Mouse (Mus musculus) liver, adult 2 months (tissue): ENCODE results near the gene Gm14288. TPM values are rescaled to one million over a fixed set of nuclear protein-coding genes. Genes with fewer than 3 reads are reported as not detected.
"Not testable (repeated sequence)": the region's sequence is repeated elsewhere in the genome, so short reads cannot be mapped to it uniquely, and the experiment has no call there.

Experiments used
- DNase-seq: peaks from one replicate; pipeline ENCODE4 v3.0.0-alpha.2; 2011; ENCODE audit warnings: low read depth, low spot score; ENCODE audit errors: extremely low read depth
- H3K27ac ChIP-seq: fragments of 200-500 bp; replicated peaks from 2 replicates; pipeline ENCODE4 v1.5.1; 2012; ENCODE audit warnings: low read depth, mild to moderate bottlenecking, control low read depth, inconsistent platforms, low read length; ENCODE audit not compliant: insufficient read depth
- H3K27me3 ChIP-seq: fragments of 200-500 bp; 2 replicates; pipeline ENCODE4 v1.6.1; 2012; ENCODE audit warnings: mild to moderate bottlenecking, moderate library complexity, low read length, inconsistent platforms; ENCODE audit not compliant: control insufficient read depth, insufficient read depth
- H3K36me3 ChIP-seq: fragments of 200-500 bp; 2 replicates; pipeline ENCODE4 v1.6.1; 2012; ENCODE audit warnings: low read length, inconsistent platforms; ENCODE audit not compliant: control insufficient read depth, insufficient read depth
- H3K4me1 ChIP-seq: fragments of 200-500 bp; 2 replicates; pipeline ENCODE4 v1.6.1; 2011; ENCODE audit warnings: low read length; ENCODE audit not compliant: control insufficient read depth, insufficient read depth
- H3K4me3 ChIP-seq: fragments of 200-500 bp; 2 replicates; pipeline ENCODE4 v1.5.1; 2011; ENCODE audit warnings: low read depth, mild to moderate bottlenecking, control low read depth, low read length, moderate library complexity; ENCODE audit not compliant: insufficient read depth
- H3K79me2 ChIP-seq: fragments of 200-500 bp; 2 replicates; pipeline ENCODE4 v1.6.1; 2012; ENCODE audit warnings: inconsistent platforms, mild to moderate bottlenecking, low read length, moderate library complexity; ENCODE audit not compliant: control insufficient read depth, insufficient read depth
- H3K9ac ChIP-seq: fragments of 200-500 bp; 2 replicates; pipeline ENCODE4 v1.6.1; 2012; ENCODE audit warnings: low read depth, mild to moderate bottlenecking, control low read depth, inconsistent platforms, low read length
- WGBS: fragments of 180-500 bp; shearing (Covaris S2); methylation state at CpG from one replicate; pipeline ENCODE4 v1.1.7; 2018; 5-methylcytosine and 5-hydroxymethylcytosine counted together
- polyA plus RNA-seq: library from polyadenylated mRNA; depleted of rRNA; stranded (reverse); fragments of >200 nt; gene quantifications from 2 replicates; pipeline ENCODE4 v1.2.3, GENCODE M21; 2012; rRNA removed
- total RNA-seq: library from RNA; depleted of rRNA; stranded (reverse); fragments of >200 nt; gene quantifications from 2 replicates; pipeline ENCODE4 v1.2.3, GENCODE M21; 2014; rRNA removed

Gm14288 gene
- total RNA-seq = 2.0 and 4.8 TPM in 2 replicates
- 0.46 and 1.9 TPM in 2 replicates for polyA plus RNA-seq

DNA sequence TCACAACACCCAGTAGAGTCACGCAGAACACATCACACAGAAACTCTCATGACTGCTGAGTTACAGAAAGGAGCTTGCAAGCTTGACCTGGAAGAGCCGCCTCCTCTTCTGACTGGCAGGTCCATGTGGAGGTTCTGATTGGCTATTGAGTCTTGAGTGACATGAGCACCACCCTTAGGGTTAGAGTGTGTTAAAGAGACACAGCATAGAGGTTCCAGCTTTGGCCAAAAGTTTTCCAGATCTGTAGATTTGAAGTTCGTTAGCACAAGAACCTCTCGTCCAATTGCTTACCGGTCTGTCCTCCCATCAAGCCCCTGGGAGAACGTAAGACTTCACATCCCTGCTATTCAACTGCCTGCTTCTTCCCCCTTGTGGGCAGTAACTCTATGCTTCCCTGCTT lies at the start of gene Gm14288:
Gene Gm14288, minus strand, starts transcription at position 101 of the 400 bp plus-strand sequence.
- no CpG with 5 or more reads among the region's 6 CpGs for WGBS
- not testable (repeated sequence) for H3K27me3 ChIP-seq, H3K9ac ChIP-seq, H3K27ac ChIP-seq, H3K4me1 ChIP-seq, H3K36me3 ChIP-seq, H3K4me3 ChIP-seq, DNase-seq, H3K79me2 ChIP-seq

DNA sequence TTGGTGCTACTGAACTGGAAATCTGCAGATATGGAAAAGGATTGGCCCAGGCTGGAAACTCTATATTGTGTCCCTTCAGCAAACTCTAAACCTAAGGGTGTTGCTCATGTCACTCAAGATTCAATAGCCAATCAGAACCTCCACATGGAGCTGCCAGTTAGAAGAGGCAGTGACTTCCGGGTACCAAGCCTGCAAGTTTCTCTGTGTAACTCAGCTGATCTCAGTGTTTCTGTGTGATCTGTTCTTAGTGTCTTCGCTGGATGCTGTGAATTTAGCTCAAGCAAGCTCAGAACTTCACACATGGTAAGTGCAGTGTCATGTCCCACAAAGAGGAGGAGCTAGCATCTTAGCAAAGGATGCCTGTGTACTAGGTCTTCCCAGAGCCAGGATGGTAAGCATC lies 59.7 kb downstream of the Gm14288 start, which contains the start of gene Gm2007:
Gene Gm2007, plus strand, starts transcription at position 301 of the 400 bp plus-strand sequence.
- not testable (repeated sequence) for H3K27ac ChIP-seq, DNase-seq, H3K27me3 ChIP-seq, H3K79me2 ChIP-seq, H3K9ac ChIP-seq, H3K36me3 ChIP-seq, H3K4me3 ChIP-seq, H3K4me1 ChIP-seq
- no CpG with 5 or more reads among the region's 2 CpGs for WGBS

Other genes starting within 250 kb of the Gm14288 start
- not detected in 2 replicates for gene Gm11007, start 157.1 kb downstream of the Gm14288 start, total RNA-seq
- not detected in 2 replicates for gene Gm11007, start 157.1 kb downstream of the Gm14288 start, polyA plus RNA-seq
- gene Zfp969, start 97.4 kb downstream of the Gm14288 start, total RNA-seq = not detected in 2 replicates
- 1.6 and 1.8 TPM in 2 replicates for gene Zfp969, start 97.4 kb downstream of the Gm14288 start, polyA plus RNA-seq
- not detected in 2 replicates for gene Gm2007, start 59.6 kb downstream of the Gm14288 start, total RNA-seq
- gene Gm2007, start 59.6 kb downstream of the Gm14288 start, polyA plus RNA-seq = not detected in 2 replicates
- 2.7 and 7.0 TPM in 2 replicates for gene Gm6710, start 68.1 kb upstream of the Gm14288 start, total RNA-seq
- 0.11 and 1.0 TPM in 2 replicates for gene Gm6710, start 68.1 kb upstream of the Gm14288 start, polyA plus RNA-seq
- gene Zfp966, start 130.0 kb upstream of the Gm14288 start, total RNA-seq = 6.8 and 7.9 TPM in 2 replicates
- gene Zfp966, start 130.0 kb upstream of the Gm14288 start, polyA plus RNA-seq = 0.15 and 0.17 TPM in 2 replicates
- gene Gm2026, start 164.2 kb upstream of the Gm14288 start, total RNA-seq = 5.1 and 6.1 TPM in 2 replicates
- gene Gm2026, start 164.2 kb upstream of the Gm14288 start, polyA plus RNA-seq = 0.32 TPM in 1 of 2 replicates, not detected in the other